Mouse (Mus musculus) left cerebral cortex, adult 2 months (tissue): Measurements from ENCODE around the gene Timm17a. TPM values are rescaled to one million over a fixed set of nuclear protein-coding genes. Genes with fewer than 3 reads are reported as not detected.

Source experiments
- DNase-seq, 2 experiments: peaks; one replicate each; pipeline ENCODE4 v3.0.0; 2021 to 2022; ENCODE audit warnings: low spot score in 2 of 2, mixed read lengths in 1 of 2; ENCODE audit errors: extremely low spot score in 1 of 2
- H3K27ac ChIP-seq: fragments of 200-600 bp; 2 replicates; pipeline ENCODE4 v1.8.1; 2022
- H3K4me3 ChIP-seq: fragments of 200-600 bp; 2 replicates; pipeline ENCODE4 v1.8.1; 2022
- CTCF ChIP-seq: fragments of 200-600 bp; IDR thresholded peaks from 2 replicates; pipeline ENCODE4 v1.8.1; 2022; ENCODE audit warnings: antibody characterized with exemption, mild to moderate bottlenecking, moderate library complexity
- intact Hi-C: fragments of 180-260 bp; cut with DNase I; formaldehyde crosslinking; loops from one replicate; pipeline ENCODE4 v1.15.1; 2025
- long read RNA-seq, 2 experiments: library from polyadenylated mRNA; stranded (forward); transcript quantifications; one replicate each; pipeline ENCODE4 v2.0.0; 2021; ENCODE audit warnings: borderline mapping rate in 2 of 2
- total RNA-seq, 2 experiments: library from RNA; stranded (reverse); gene quantifications; 2 replicates each; pipeline ENCODE4 v1.2.3; 2021

Gene Timm17a
- 100 to 1,000 TPM; 158 to 181 TPM for total RNA-seq
- long read RNA-seq, experiment 1, full-length matches to known transcripts = 61 of 71 reads
- long read RNA-seq, experiment 1, partial matches to known transcripts = 6 of 71 reads
- long read RNA-seq, experiment 1, other reads (novel, unspliced or antisense) = 4 of 71 reads
- long read RNA-seq, experiment 2, full-length matches to known transcripts = 43 of 53 reads
- long read RNA-seq, experiment 2, partial matches to known transcripts = 2 of 53 reads
- long read RNA-seq, experiment 2, other reads (novel, unspliced or antisense) = 8 of 53 reads

DNA sequence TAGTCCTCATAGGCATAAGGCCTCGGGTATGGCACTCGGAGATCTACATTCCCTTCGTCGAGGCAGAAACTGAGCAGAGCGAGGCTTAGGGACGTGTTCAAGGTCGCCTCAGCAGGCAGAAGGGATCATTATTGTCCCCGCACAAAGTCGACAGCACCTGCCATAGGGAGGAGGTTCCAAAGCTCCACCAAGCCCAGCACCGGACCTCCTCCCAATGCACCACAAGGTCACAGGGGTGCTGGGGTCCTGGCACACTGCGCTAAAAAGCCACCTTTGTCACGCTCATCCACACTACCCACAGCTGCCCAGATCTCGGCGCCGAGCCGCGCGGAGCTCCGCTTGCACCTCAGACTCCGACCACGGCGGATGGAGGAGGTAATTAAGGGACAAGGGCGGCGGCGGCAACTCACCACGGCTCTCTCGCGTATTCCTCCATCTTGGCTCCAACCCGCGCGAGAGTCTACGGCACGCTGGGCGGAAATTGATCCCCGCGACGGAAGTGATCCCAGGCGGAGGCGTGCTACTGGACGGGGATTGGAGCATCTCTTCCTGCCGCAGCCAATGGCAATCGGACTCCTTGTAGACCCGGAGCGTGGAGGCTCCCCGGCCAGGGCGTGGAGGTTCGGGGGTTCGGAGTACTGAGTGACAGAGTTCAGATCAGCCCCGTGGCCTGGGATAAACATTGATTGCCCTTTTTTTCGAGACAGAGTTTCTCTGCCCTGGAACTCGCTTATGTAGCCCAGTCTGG, at the start of gene Timm17a:
TSS of gene Timm17a (minus strand) at position 495 of the 748 bp plus-strand sequence.
- no peak for TF ChIP-seq CTCF
- peak; percentile 92 to 93 for DNase-seq
- peak within 1 kb of the TSS; percentile 95 for H3K27ac ChIP-seq
- intact Hi-C loops = loop anchor here (2.0 kb wide), 1 partner anchor 55 kb away; no protein-coding TSS in a partner anchor
- peak within 1 kb of the TSS; percentile 94 for H3K4me3 ChIP-seq

DNA sequence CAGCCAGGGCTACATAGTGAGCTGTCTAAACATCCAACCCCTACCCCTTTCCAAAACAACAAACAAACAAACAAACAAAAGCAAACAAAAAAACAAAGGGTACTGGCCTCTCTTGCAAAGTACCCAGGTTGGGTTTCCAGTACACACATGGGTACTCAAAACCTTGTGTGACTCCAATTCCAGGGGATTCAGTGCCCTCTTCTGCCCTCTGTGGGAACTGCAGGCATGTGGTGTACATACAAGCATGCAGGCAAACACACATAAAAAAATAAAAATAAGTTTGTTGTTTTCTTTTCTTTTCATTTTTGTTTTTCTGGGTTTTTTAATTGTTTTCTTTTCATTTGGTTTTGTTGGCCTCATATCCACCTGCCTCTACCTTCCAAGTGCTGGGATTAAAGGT, 48.5 kb upstream of the Timm17a start:
- H3K27ac ChIP-seq = no peak overlapping the region
- DNase-seq = no peak
- no peak overlapping the region for H3K4me3 ChIP-seq
- intact Hi-C loops = loop anchor here (10.0 kb wide), 1 partner anchor 387 kb away; no protein-coding TSS in a partner anchor
- no peak; the same call in 1 of the 2 replicates for TF ChIP-seq CTCF

DNA sequence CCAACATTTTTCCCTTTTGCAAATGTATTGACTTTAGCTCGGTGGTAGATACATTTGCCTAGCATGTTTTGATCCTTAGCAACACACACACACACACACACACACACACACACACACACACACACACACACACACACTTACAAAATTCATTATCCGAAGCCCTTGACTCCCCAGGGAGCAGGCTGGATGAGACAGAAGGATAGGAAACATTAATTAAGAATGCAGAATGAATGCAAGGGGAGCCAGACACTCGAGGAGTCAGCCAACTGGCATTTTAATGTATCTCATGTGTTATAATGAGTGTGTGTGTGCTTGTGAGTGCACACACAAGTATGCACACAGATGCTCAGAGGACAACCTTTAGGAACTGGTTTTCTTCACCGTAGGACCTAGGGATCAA, 47.9 kb upstream of the Timm17a start:
- no peak for DNase-seq
- intact Hi-C loops = loop anchor here (10.0 kb wide), 1 partner anchor 387 kb away; no protein-coding TSS in a partner anchor
- Histone ChIP-seq H3K27ac (no peak overlapping the region), H3K4me3 (no peak overlapping the region)
- no peak for TF ChIP-seq CTCF

DNA sequence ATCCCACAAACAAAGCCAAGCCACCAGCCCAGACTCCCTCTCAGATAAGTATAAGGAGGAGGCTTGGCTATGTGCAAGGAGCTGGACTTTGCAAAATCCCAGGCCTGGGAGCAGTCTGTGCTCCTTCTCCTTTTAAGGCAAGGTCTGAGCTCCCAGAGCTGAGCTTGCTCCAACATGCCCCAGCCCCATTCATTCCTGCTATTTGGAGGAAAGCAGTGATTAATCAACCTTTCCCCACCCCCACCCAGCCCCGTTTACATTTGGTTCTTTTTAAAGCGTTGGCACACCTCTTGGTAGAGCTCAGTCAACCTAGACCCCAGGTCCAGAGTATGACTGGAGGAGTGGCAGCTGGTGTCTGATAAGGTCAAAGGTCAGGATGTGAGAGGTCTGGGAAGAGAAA, 45.5 kb upstream of the Timm17a start:
- Histone ChIP-seq H3K27ac (no peak overlapping the region), H3K4me3 (no peak overlapping the region)
- no peak for TF ChIP-seq CTCF
- DNase-seq = no peak
- intact Hi-C loops = no loop called here

DNA sequence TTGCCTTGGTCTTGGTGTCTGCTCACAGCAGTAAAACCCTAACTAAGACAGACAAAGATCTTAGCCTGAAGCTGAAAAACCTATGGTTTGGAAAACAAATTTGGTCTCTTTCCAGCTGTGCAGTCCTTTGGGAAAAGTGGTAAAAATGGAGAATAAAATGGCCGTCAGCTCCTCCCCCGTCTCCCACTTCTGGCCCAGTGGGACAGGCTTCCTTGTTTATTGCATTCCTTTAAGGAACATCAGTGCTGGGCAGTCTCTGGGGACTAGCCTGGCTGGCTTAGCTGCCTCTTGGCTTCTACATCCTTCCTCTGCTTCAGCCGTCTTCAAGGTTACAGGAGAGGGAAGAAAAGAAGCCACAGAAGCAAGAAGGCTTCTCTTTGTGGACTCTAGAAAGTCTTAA, 38.4 kb upstream of the Timm17a start:
- intact Hi-C loops = no loop called here
- no peak overlapping the region for H3K27ac ChIP-seq
- no peak for DNase-seq
- TF ChIP-seq CTCF = no peak
- H3K4me3 ChIP-seq = no peak overlapping the region

DNA sequence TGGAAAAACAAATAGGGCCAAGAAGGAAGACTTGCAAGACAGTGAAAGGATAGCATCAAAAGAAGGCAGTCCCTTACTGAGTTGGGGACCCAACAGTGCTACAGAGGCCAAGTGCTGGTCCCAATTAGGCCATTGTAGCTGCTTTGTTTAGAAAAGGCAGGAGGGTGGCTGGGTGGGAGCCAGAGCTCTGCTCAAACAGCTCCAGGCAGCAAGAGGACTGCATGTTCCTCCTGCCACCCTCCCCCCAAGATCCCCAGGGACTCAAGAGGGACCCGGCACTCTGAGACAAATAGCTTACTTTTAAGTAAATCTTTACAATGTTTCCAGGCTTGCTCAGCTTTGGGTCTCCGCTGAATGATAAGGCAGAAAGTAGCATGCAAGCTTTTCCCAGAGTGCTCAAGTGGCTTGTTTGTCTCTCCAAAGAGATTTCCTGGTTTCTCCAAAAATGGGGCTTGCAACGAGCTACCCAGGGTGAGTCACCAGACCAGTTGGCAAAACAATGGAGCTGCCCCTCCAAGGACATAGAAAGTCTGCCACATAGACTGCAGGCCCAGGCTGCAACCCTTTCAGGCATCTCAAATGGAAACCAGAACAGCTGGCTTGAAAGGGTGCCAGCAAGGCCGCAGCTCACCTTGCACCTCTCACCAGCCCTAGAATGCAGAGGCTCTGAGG, 34.1 kb upstream of the Timm17a start:
- intact Hi-C loops = no loop called here
- peak; percentile 29 to 53 for DNase-seq

DNA sequence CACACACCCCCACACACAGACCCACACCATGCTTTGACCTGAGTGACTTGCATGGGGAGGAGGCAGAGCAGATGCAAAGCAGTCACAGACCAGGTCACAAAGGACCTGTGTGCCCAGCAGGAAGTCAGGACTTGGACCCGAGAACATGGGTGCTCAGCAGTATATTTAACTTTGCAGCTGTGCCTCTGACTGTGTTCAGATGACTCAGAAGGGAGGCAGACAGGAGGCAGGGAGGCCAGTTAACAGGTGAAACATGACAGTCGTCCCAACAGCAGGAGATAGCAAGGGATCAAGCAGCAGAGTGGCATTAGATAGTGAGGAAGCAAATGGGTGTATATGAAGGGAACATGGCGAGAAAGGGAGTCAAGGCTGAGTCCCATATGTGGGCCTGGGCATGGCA, 33.3 kb upstream of the Timm17a start:
- TF ChIP-seq CTCF = no peak
- Histone ChIP-seq H3K4me3 (no peak overlapping the region), H3K27ac (peak overlapping the region; percentile 61)
- DNase-seq = no peak
- intact Hi-C loops = no loop called here

More for the DNA sequence above, 34.1 kb upstream of the Timm17a start:
- Histone ChIP-seq H3K4me3 (no peak overlapping the region), H3K27ac (peak overlapping the region; percentile 74)
- no peak for TF ChIP-seq CTCF

DNA sequence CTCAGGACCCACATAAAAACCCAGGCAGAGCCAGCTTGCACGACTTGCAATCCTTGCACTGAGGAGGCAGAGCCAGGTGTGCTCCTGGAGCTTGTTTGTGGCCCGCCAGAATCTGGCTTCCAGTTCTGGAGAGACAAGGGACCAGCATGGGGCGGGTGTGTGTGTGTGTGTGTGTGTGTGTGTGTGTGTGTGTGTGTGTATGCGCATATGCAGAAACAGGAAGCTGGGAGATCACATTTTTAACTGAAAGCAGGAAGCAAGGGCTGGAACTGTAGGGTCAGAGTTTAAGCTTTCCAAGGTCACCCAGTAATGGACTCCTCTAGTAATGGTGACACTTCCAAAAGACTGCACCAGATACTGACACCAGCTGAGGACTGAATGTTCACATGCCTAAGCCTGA, 30.4 kb upstream of the Timm17a start:
- TF ChIP-seq CTCF = no peak
- Histone ChIP-seq H3K4me3 (no peak overlapping the region), H3K27ac (no peak overlapping the region)
- DNase-seq = no peak
- intact Hi-C loops = no loop called here

DNA sequence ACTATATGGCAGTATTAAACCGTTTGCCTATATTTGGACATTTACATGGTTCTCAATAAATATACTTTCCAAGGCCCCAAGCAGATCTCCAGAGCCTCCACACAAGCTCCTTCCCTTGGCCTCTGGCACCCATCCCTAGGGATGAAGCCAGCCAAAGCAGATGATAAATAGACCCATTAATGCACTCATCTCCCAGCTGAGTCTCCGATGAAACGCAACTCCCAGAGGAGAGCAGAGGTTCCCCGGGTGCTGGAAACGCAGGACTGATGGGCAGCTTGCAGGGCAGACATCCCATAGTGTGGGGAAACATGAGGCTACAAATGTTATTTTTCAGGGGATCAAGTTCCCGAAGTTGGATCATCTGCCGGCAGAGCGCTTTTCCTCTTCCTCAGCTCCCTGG, 28.4 kb upstream of the Timm17a start:
- no peak overlapping the region for H3K4me3 ChIP-seq
- no peak overlapping the region for H3K27ac ChIP-seq
- no peak for TF ChIP-seq CTCF
- intact Hi-C loops = no loop called here
- no peak for DNase-seq

DNA sequence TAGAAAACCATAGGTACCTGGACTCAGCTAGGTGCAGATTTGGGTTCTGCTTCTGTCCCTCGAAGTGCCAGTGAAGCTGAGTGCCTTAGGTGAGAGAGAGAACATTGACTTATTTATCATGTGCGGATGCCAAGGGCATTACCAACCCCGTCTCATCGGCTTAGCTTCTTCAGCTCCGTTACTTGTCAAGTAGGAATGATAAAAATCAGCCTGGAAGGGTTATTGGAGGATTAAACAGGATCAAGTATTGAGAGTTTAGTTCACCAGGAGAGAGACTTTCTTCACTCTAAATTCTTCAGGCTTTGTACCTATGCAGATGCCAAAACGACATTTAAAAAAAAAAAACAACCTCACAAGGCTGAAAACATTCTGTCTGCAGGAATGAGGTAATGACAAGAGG, 17.0 kb upstream of the Timm17a start:
- intact Hi-C loops = no loop called here
- TF ChIP-seq CTCF = no peak
- Histone ChIP-seq H3K27ac (no peak overlapping the region), H3K4me3 (no peak overlapping the region)
- DNase-seq = no peak

DNA sequence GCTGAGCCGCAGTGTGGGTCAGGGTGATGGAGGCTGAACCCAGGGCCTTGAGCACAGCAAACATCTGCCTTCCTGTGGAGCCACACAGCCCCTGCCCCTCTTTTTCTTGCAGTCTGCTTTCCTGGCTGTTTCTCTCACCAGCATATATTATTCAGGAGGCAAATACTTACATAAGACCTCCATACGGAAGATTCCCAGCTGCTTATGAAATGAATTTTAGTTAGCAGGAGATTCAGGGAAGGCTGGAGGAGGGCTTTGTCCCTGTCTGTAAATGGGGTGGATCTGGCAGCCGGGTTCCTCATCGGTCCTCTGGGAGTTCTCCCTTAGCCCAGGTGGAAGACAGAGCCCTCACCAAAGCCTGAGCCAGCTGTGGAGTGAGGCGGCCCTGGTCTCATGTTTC, 14.8 kb upstream of the Timm17a start:
- intact Hi-C loops = no loop called here
- Histone ChIP-seq H3K27ac (peak overlapping the region; percentile 28; the same call in 1 of the 2 replicates), H3K4me3 (no peak overlapping the region)
- no peak for TF ChIP-seq CTCF
- DNase-seq = peak in 1 of 2 experiments; percentile 21

DNA sequence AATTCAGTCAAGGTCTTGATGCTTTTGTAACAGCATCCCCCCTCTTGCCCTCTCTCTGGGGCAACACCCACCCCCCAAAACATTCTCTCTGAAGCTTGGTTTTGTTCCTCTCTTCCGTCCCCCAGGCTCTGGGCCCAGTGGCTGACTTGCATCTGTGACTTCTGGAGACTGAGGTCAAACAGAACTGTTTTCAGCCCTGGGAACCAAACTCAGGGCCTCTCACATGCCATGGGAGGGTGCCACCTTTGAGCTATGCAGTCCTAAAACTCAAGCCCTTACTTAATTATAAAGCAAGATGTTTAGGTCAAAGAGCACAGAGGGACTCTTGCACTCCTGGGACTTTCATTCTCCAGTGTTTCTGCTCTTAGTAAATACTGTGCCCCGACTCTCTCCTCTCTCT, 12.4 kb upstream of the Timm17a start:
- DNase-seq = no peak
- intact Hi-C loops = no loop called here
- H3K4me3 ChIP-seq = no peak overlapping the region
- no peak overlapping the region for H3K27ac ChIP-seq
- TF ChIP-seq CTCF = no peak
